Mouse (Mus musculus) G1E (cell line): ENCODE measurements around the gene Lifr. TPM values are rescaled to one million over a fixed set of nuclear protein-coding genes. Genes with fewer than 3 reads are reported as not detected.

Experiments used
- ATAC-seq: 2 replicates; pipeline ENCODE4 v1.8.0; 2016; ENCODE audit warnings: mild to moderate bottlenecking; ENCODE audit not compliant: insufficient number of reproducible peaks, poor library complexity, low FRiP score, severe bottlenecking; ENCODE audit errors: extremely low read depth
- DNase-seq: peaks from one replicate; pipeline ENCODE4 v3.0.0; 2012; ENCODE audit warnings: low spot score
- H3K27me3 ChIP-seq: 2 replicates; pipeline ENCODE4 v1.6.1; 2012; ENCODE audit warnings: mild to moderate bottlenecking, low read length, inconsistent platforms; ENCODE audit not compliant: insufficient read depth
- H3K36me3 ChIP-seq: replicated peaks from 2 replicates; pipeline ENCODE3; 2012; ENCODE audit warnings: mild to moderate bottlenecking, inconsistent platforms
- H3K4me1 ChIP-seq: 2 replicates; pipeline ENCODE4 v1.6.1; 2012; ENCODE audit warnings: low read depth, low read length, inconsistent platforms, mixed read lengths; ENCODE audit not compliant: insufficient read depth
- H3K4me3 ChIP-seq: 2 replicates; pipeline ENCODE4 v1.5.1; 2012; ENCODE audit warnings: low read depth, mild to moderate bottlenecking, inconsistent platforms, low read length, moderate library complexity, mixed read lengths
- H3K9me3 ChIP-seq: replicated peaks from 2 replicates; pipeline ENCODE4 v1.6.1; 2012; ENCODE audit warnings: inconsistent platforms
- CTCF ChIP-seq: IDR thresholded peaks from 2 replicates; pipeline ENCODE4 v1.5.1; 2012; ENCODE audit warnings: low read depth, low read length, inconsistent platforms, mixed read lengths
- GATA1 ChIP-seq: IDR thresholded peaks from 2 replicates; pipeline ENCODE4 v1.6.1; 2012; ENCODE audit warnings: borderline replicate concordance, low read length, inconsistent platforms, mixed read lengths
- GATA2 ChIP-seq: IDR thresholded peaks from 2 replicates; pipeline ENCODE4 v1.6.1; 2012; ENCODE audit warnings: low read depth, low read length, inconsistent platforms, borderline replicate concordance
- POLR2AphosphoS5 ChIP-seq: IDR thresholded peaks from 2 replicates; pipeline ENCODE4 v1.6.1; 2012; ENCODE audit warnings: low read depth, low read length, inconsistent platforms; ENCODE audit not compliant: insufficient replicate concordance
- TAL1 ChIP-seq: conservative IDR thresholded peaks from 2 replicates; pipeline ENCODE4 v1.6.1; 2012; ENCODE audit warnings: low read depth, low read length, inconsistent platforms, mixed read lengths
- polyA plus RNA-seq: library from polyadenylated mRNA; stranded (reverse); fragments of >175 nt; gene quantifications from 2 replicates; pipeline ENCODE4 v1.2.3, GENCODE M21; 2012
- total RNA-seq, 2 experiments: library from RNA; stranded (forward) in 1 of 2; stranded (reverse) in 1 of 2; fragments of 200-1000 nt in 1 of 2; fragments of >200 nt in 1 of 2; fragmentation: Nextera tagmentation in 1 of 2; gene quantifications; 2 replicates each; pipeline ENCODE4 v1.2.3; 2014 to 2017

Gene Lifr
- total and polyA plus RNA-seq, 3 experiments: 0.11 TPM; not detected in 2

GRCm38 (mm10) chr15:7146529-7146928 is 56.1 kb downstream of the Lifr start:
- no peaks in the 10 kb centered on the region for H3K36me3 ChIP-seq
- H3K4me1 ChIP-seq: no peaks in the 10 kb centered on the region
- DNase-seq: no peak
- no peak for ATAC-seq
- H3K27me3 ChIP-seq: peaks cover 10% of the 10 kb centered on the region; the same call in 1 of the 2 replicates
- no peak overlapping the region for H3K4me3 ChIP-seq
- no peaks in the 10 kb centered on the region for H3K9me3 ChIP-seq
- no peak for TF ChIP-seq TAL1
- TF ChIP-seq GATA1: no peak
- no peak for TF ChIP-seq CTCF
- TF ChIP-seq POLR2AphosphoS5: no peak
- TF ChIP-seq GATA2: no peak

GRCm38 (mm10) chr15:7149796-7150195 is 59.4 kb downstream of the Lifr start:
- Histone ChIP-seq H3K4me1 (no peaks in the 10 kb centered on the region), H3K4me3 (no peak overlapping the region), H3K36me3 (no peaks in the 10 kb centered on the region), H3K27me3 (peaks cover 10% of the 10 kb centered on the region; the same call in 1 of the 2 replicates), H3K9me3 (no peaks in the 10 kb centered on the region)
- DNase-seq (no peak), ATAC-seq (no peak)
- no peak for TF ChIP-seq TAL1
- no peak for TF ChIP-seq GATA2
- TF ChIP-seq POLR2AphosphoS5: no peak
- TF ChIP-seq GATA1: no peak
- no peak for TF ChIP-seq CTCF

GRCm38 (mm10) chr15:7150591-7150990 is 60.2 kb downstream of the Lifr start:
- H3K4me1 ChIP-seq: no peaks in the 10 kb centered on the region

GRCm38 (mm10) chr15:7152116-7152760 is 61.8 kb downstream of the Lifr start:
- Histone ChIP-seq H3K4me1 (no peaks in the 10 kb centered on the region), H3K27me3 (peaks cover 10% of the 10 kb centered on the region; the same call in 1 of the 2 replicates), H3K36me3 (no peaks in the 10 kb centered on the region), H3K9me3 (no peaks in the 10 kb centered on the region), H3K4me3 (no peak overlapping the region)
- TF ChIP-seq CTCF: no peak
- no peak for TF ChIP-seq GATA2
- no peak for TF ChIP-seq GATA1
- TF ChIP-seq TAL1: no peak
- ATAC-seq: no peak
- DNase-seq: no peak

More at GRCm38 (mm10) chr15:7150591-7150990, 60.2 kb downstream of the Lifr start:
- ATAC-seq (no peak), DNase-seq (no peak)
- no peaks in the 10 kb centered on the region for H3K36me3 ChIP-seq
- H3K27me3 ChIP-seq: peaks cover 10% of the 10 kb centered on the region; the same call in 1 of the 2 replicates
- TF ChIP-seq POLR2AphosphoS5: no peak
- H3K9me3 ChIP-seq: no peaks in the 10 kb centered on the region
- H3K4me3 ChIP-seq: no peak overlapping the region

- ATAC-seq: no peak
- no peak for DNase-seq
- Histone ChIP-seq H3K36me3 (no peaks in the 10 kb centered on the region), H3K9me3 (no peaks in the 10 kb centered on the region), H3K4me1 (no peaks in the 10 kb centered on the region), H3K4me3 (no peak overlapping the region), H3K27me3 (peaks cover 13% of the 10 kb centered on the region)
- TF ChIP-seq CTCF: no peak
- TF ChIP-seq TAL1: no peak
- TF ChIP-seq POLR2AphosphoS5: no peak
- no peak for TF ChIP-seq GATA1
- TF ChIP-seq GATA2: no peak
These were observed 63.8 kb downstream of the Lifr start for GRCm38 (mm10) chr15:7154010-7154736.

- ATAC-seq: no peak
These were observed 64.3 kb downstream of the Lifr start for GRCm38 (mm10) chr15:7154737-7155090.

More at GRCm38 (mm10) chr15:7154737-7155090, 64.3 kb downstream of the Lifr start:
- no peaks in the 10 kb centered on the region for H3K9me3 ChIP-seq
- no peak overlapping the region for H3K4me3 ChIP-seq
- H3K4me1 ChIP-seq: no peaks in the 10 kb centered on the region
- no peaks in the 10 kb centered on the region for H3K36me3 ChIP-seq
- TF ChIP-seq CTCF (no peak), POLR2AphosphoS5 (no peak), GATA2 (no peak), TAL1 (no peak), GATA1 (no peak)
- H3K27me3 ChIP-seq: peaks cover 13% of the 10 kb centered on the region
- no peak for DNase-seq
